Mouse (Mus musculus): ENCODE data around the gene Tat. TPM values are rescaled to one million over a fixed set of nuclear protein-coding genes. Genes with fewer than 3 reads are reported as not detected.

The Tat gene
- polyA plus RNA-seq, 1 experiment from 2014 or later, result not detected

DNA sequence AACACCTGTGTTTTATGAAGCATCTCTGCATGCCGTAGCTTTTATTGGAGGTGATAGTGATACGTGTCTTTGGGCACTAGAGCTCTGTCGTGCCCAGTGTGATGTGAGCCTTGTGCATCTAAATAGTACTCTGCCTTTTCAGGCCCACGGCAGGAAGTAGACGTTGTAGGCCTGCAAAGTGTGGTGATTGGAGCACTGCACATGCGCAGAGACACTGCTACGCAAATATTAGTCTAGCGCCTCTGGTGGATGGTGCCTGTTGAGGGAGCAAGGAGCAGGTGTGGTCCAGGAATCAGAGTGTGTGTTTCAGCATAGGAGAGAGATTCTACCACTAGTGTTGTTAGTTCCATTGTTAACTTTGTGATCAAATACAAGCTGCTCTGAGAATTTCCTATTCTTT, 1.1 kb upstream of the Tat start:
- no peak for DNase-seq (ENCODE audit: low spot score)
- Histone ChIP-seq H3K27me3 (replicated peaks; ENCODE audit: low read depth, poor library complexity, severe bottlenecking) (no peaks in the 10 kb centered on the region), H3K36me3 (replicated peaks) (no peaks in the 10 kb centered on the region), H3K4me3 (no peak overlapping the region), H3K9me3 (no peaks in the 10 kb centered on the region), H3K4me1 (no peaks in the 10 kb centered on the region), H3K27ac (replicated peaks) (no peak overlapping the region)
- 91% methylated on average over 8 of the region's 8 CpGs for WGBS

DNA sequence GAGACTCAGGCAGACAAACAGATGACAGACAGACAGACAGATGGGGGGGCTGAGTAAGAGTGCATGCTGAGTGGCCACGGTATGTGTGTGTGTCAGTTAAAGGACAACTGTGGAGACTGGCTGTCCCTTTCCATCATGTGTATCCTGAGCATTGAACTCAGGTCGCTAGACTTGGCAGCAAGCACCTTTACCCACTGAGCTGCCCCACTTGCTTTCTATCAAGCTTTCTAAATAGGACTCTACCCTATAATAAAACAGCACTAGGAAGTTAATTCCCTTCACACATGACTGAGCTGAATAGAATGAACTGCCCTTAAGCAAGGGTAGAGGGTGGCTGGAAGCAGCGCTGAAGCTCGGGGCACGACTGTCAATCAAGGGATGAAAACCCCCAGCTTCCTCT, 1.9 kb downstream of the Tat start:
- no peaks in the 10 kb centered on the region for H3K9me3 ChIP-seq
- no peaks in the 10 kb centered on the region for H3K4me1 ChIP-seq
- 80% methylated on average over 5 of the region's 5 CpGs for WGBS
- no peaks in the 10 kb centered on the region for H3K27me3 ChIP-seq (replicated peaks; ENCODE audit: low read depth, poor library complexity, severe bottlenecking)
- no peak overlapping the region for H3K4me3 ChIP-seq
- DNase-seq (ENCODE audit: low spot score), result no peak
- no peak overlapping the region for H3K27ac ChIP-seq (replicated peaks)
- no peaks in the 10 kb centered on the region for H3K36me3 ChIP-seq (replicated peaks)

DNA sequence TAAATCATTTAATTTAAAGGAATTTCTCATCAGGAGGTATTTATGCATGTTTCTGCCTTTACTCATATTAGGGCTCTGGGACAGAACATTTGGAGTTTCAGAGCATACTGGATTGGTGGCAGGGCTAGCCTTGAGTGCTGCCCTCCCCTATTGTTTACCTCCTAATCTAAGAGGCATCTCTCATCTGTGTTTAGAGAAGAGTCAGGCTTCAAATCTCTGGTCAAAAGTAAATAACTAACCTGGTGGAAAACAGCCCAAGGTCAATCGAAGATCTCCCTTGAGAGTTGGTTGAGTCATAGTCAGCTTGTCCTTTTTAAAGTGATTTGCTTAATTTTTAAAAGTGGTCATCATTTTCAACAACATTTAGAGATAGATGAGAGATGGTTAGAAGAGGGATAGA, 2.7 kb downstream of the Tat start:
- Histone ChIP-seq H3K27ac (replicated peaks) (no peak overlapping the region), H3K4me1 (no peaks in the 10 kb centered on the region), H3K36me3 (replicated peaks) (no peaks in the 10 kb centered on the region), H3K4me3 (no peak overlapping the region), H3K27me3 (replicated peaks; ENCODE audit: low read depth, poor library complexity, severe bottlenecking) (no peaks in the 10 kb centered on the region), H3K9me3 (no peaks in the 10 kb centered on the region)
- DNase-seq (ENCODE audit: low spot score), result no peak
- WGBS, result 86% methylated on average over 1 of the region's 1 CpGs

DNA sequence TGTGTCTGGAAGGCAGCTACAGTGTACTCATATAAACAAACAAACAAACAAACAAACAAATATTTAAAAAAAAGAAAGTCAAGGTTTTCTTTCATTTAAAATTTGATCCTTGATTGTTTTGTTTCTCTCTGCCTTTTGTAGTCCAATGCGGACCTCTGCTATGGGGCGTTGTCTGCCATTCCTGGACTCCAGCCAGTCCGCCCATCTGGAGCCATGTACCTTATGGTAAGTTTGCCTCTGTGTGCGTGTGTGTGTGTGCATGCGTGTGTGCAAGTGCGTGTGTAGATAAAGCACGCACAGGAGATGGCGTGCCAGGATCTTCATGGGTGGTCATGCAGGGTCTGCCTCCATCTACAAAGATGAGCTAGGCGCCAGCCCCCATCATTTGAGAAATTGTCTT, 7.1 kb downstream of the Tat start:
- whole genome bisulfite sequencing, result 93% methylated on average over 9 of the region's 9 CpGs
- DNase-seq (ENCODE audit: low spot score), result no peak
- Histone ChIP-seq H3K27ac (replicated peaks) (no peak overlapping the region), H3K27me3 (replicated peaks; ENCODE audit: low read depth, poor library complexity, severe bottlenecking) (no peaks in the 10 kb centered on the region), H3K4me1 (no peaks in the 10 kb centered on the region), H3K9me3 (no peaks in the 10 kb centered on the region), H3K4me3 (no peak overlapping the region), H3K36me3 (replicated peaks) (no peaks in the 10 kb centered on the region)

DNA sequence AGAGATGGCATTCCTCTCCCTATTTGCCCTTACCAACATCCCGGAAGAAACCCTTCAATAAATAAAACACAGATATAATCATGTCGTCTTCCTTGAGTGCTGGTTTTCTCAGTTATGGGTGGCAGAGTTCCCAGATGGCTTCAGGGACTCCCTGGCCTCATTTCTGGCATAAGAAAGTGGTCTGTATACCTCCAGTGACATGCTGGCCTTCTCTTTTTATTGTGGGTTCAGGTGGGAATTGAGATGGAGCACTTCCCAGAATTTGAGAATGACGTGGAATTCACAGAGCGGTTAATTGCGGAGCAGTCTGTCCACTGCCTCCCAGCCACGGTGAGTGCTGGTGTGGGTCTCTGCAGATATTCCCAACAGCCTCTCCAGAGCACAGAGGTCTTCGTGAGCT, 7.8 kb downstream of the Tat start:
- Histone ChIP-seq H3K36me3 (replicated peaks) (no peaks in the 10 kb centered on the region), H3K4me1 (no peaks in the 10 kb centered on the region), H3K27me3 (replicated peaks; ENCODE audit: low read depth, poor library complexity, severe bottlenecking) (no peaks in the 10 kb centered on the region), H3K4me3 (no peak overlapping the region), H3K27ac (replicated peaks) (no peak overlapping the region), H3K9me3 (no peaks in the 10 kb centered on the region)
- no peak for DNase-seq (ENCODE audit: low spot score)
- 86% methylated on average over 7 of the region's 7 CpGs for WGBS

DNA sequence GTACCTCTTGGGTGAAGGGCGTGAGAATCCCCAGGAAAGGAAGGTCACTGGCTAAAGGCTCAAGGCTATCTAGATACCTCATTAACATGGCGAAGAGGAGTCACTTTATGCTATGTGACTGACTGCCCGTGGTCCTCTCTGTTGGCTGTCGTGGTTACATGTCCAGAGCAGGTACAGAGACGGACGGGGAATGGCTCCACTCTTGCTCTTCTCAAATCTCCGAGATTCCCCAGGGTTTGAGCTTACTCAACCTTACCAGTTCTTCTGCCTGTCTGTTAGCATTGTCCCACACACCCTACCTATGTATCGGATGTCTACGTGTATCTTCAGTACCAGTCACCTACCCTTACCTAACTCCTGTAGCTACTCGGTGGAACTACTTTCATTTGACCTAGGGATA, 9.7 kb downstream of the Tat start:
- Histone ChIP-seq H3K9me3 (no peaks in the 10 kb centered on the region), H3K27ac (replicated peaks) (no peak overlapping the region), H3K27me3 (replicated peaks; ENCODE audit: low read depth, poor library complexity, severe bottlenecking) (no peaks in the 10 kb centered on the region)

DNA sequence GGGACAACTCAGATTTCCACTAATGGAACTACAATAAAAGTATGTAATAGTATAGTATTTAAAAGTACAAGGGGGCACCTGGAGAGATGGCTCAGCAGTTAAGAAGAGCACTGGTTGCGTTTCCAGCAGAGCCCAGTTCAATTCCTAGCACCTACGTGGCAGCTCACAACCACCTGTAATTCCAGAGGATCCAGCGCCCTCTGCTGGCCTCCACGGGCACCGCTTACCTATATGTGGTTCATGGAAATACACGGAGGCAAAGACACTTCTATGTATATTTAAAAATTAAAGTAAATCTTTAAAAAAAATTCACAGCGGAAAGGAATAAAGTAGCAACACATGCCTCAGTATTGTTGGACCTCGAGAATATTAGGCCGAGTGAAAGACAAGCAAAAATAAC, 12.7 kb downstream of the Tat start:
- H3K4me3 ChIP-seq, result no peak overlapping the region
- WGBS, result 38% methylated on average over 9 of the region's 9 CpGs
- H3K9me3 ChIP-seq, result no peaks in the 10 kb centered on the region
- H3K4me1 ChIP-seq, result peaks cover 7% of the 10 kb centered on the region; the same call in 1 of the 2 replicates
- H3K36me3 ChIP-seq (replicated peaks), result no peaks in the 10 kb centered on the region
- DNase-seq (ENCODE audit: low spot score), result peak; percentile 48
- H3K27me3 ChIP-seq (replicated peaks; ENCODE audit: low read depth, poor library complexity, severe bottlenecking), result no peaks in the 10 kb centered on the region
- no peak overlapping the region for H3K27ac ChIP-seq (replicated peaks)

More for the DNA sequence above, 9.7 kb downstream of the Tat start:
- 87% methylated on average over 10 of the region's 10 CpGs for WGBS
- no peak for DNase-seq (ENCODE audit: low spot score)
- no peak overlapping the region for H3K4me3 ChIP-seq
- no peaks in the 10 kb centered on the region for H3K4me1 ChIP-seq
- no peaks in the 10 kb centered on the region for H3K36me3 ChIP-seq (replicated peaks)

DNA sequence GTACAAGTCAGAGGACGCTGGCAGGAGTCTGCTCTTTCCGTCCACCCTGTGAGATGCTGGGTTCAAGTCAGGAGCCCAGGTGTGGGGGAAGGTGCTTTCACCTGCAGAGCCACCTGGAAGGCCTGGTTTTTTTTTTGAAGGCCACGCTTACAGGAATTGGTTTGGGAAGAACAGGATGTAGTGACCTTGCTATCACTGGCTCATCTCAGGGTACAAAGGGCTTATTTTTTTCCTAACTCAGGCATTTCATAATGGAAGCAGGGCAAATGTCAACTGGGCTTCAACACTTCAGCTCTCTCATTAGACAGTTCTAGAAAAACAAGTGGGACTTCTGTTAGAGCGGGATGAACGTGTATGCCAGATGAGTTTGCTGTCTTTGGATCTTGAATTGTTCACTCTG, 14.1 kb downstream of the Tat start:
- no peak for DNase-seq (ENCODE audit: low spot score)
- Histone ChIP-seq H3K9me3 (no peaks in the 10 kb centered on the region), H3K27me3 (replicated peaks; ENCODE audit: low read depth, poor library complexity, severe bottlenecking) (no peaks in the 10 kb centered on the region), H3K27ac (replicated peaks) (no peak overlapping the region), H3K36me3 (replicated peaks) (no peaks in the 10 kb centered on the region), H3K4me1 (peaks cover 7% of the 10 kb centered on the region; the same call in 1 of the 2 replicates), H3K4me3 (no peak overlapping the region)
- 75% methylated on average over 5 of the region's 5 CpGs for WGBS

DNA sequence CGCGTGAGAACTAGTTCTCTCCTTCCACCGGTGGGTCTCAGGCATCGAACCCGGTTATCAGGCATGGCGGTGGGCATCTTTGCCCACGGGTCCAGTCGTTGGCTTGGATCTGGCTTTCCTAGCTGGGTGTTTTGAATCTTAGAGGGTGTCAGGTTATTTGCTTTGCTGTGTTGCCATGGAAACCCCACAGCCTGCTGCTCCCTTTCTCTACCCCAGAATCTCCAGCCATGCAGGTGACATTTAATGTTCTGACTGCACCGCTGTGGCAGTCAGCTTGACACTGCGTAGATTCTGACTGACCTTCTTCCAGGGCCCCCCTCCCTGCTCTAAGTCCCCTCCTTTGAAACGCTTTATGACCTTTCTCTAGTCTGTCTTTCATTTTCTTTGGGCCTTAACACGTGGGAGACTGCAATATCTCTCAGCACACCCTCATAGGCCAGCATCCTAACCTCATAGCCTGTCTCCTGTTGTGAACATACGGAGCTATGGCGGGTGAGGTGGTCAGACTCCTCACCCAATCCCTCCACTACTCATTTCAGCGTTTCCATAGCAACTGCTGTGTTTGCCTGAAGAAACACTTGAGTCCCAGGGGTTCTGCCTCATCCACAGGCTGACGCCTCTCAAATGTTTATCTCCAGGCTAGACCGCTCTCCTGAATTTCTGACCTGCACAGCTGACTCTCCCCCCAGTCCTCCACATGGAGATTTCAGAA, 16.2 kb downstream of the Tat start:
- H3K9me3 ChIP-seq, result no peaks in the 10 kb centered on the region
- no peaks in the 10 kb centered on the region for H3K27me3 ChIP-seq (replicated peaks; ENCODE audit: low read depth, poor library complexity, severe bottlenecking)
- WGBS, result 68% methylated on average over 17 of the region's 17 CpGs
- H3K27ac ChIP-seq (replicated peaks), result no peak overlapping the region
- H3K36me3 ChIP-seq (replicated peaks), result no peaks in the 10 kb centered on the region
- H3K4me1 ChIP-seq, result peaks cover 7% of the 10 kb centered on the region; the same call in 1 of the 2 replicates
- no peak overlapping the region for H3K4me3 ChIP-seq
- DNase-seq (ENCODE audit: low spot score), result peak; percentile 21

DNA sequence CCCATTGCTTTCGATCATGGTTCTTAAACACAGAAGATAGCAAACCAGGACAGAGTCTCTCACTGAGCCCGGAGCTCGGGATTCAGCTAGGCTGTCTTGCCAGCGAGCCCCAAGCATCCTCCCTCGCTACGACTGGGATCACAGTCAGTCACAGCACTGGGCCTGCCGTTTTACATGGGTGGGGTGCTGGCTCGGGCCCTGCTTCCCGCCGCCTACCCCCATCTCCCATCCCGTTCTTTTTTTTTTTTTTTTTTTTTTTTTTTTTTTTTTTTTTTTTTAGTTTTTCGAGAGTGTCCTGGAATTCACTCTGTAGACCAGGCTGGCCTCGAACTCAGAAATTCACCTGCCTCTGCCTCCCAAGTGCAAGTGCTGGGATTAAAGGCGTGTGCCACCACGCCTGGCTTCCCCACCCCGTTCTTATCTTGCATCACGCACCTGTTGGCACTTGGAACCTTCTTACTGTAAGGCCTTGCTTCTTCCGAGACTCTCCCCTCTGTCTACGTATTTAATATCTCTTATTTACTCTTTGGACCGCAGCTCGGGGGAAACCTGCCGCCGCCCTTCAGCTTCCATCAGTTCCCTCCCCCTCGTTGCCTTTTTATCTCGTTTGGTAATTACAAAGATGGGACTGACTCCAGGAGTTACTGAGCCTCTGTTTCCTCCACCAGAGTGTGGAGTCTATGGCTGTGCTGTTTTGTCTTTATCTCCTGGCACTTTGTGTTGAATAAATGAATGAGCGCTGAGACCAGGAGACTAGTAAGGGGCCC, 18.2 kb downstream of the Tat start:
- no peaks in the 10 kb centered on the region for H3K36me3 ChIP-seq (replicated peaks)
- H3K9me3 ChIP-seq, result no peaks in the 10 kb centered on the region
- H3K27ac ChIP-seq (replicated peaks), result no peak overlapping the region; the same call in 1 of the 2 replicates
- DNase-seq (ENCODE audit: low spot score), result no peak
- H3K27me3 ChIP-seq (replicated peaks; ENCODE audit: low read depth, poor library complexity, severe bottlenecking), result no peaks in the 10 kb centered on the region
- no peak overlapping the region for H3K4me3 ChIP-seq
- WGBS, result 87% methylated on average over 26 of the region's 26 CpGs
- H3K4me1 ChIP-seq, result peaks cover 7% of the 10 kb centered on the region; the same call in 1 of the 2 replicates

DNA sequence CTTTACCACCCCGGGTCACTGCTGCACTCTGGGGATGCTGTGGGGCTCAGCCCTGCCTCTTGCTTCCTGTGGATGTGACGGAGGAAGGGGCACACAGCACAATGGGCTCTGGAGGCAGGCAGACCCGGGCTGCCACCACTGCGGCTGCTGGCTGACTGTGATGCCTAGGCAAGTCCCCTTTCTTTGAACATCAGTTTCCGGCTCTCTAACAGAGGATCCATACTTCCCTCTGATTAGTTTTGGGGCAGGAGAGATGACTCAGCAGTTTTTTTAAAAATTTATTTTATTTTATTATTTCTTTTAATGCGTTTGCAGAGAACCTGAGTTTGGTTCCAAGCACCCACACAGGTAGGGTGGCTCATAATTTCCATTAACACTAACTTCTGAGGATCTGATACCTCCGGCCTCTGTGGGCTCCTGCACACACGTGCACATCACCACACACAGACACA, 18.8 kb downstream of the Tat start:
- peaks cover 7% of the 10 kb centered on the region; the same call in 1 of the 2 replicates for H3K4me1 ChIP-seq
- H3K9me3 ChIP-seq, result no peaks in the 10 kb centered on the region
- H3K27ac ChIP-seq (replicated peaks), result no peak overlapping the region; the same call in 1 of the 2 replicates
- H3K36me3 ChIP-seq (replicated peaks), result no peaks in the 10 kb centered on the region
- DNase-seq (ENCODE audit: low spot score), result no peak
- 72% methylated on average over 8 of the region's 8 CpGs for WGBS
- no peak overlapping the region for H3K4me3 ChIP-seq
- no peaks in the 10 kb centered on the region for H3K27me3 ChIP-seq (replicated peaks; ENCODE audit: low read depth, poor library complexity, severe bottlenecking)

DNA sequence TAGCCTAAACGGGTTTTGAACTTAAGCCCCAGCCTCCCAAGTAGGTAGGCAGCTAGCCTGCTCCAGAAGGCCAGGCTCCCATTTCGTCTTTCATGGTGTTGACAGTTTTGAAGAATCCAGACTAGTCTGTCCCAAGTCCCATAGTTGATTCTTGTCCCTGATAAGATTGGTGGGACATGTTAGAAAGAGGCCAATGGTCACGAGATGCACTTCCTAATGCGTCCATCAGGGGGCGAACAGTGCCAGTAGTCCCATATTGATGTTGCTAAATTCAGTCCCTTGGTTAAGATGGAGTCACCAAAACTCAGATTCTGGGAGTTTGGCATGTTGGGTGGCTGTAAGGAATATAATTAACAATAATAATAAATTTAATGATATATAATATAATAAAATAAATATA, 20.6 kb downstream of the Tat start:
- WGBS, result 37% methylated on average over 5 of the region's 5 CpGs
- peak; percentile 62 for DNase-seq (ENCODE audit: low spot score)
- no peaks in the 10 kb centered on the region for H3K36me3 ChIP-seq (replicated peaks)
- H3K27me3 ChIP-seq (replicated peaks; ENCODE audit: low read depth, poor library complexity, severe bottlenecking), result no peaks in the 10 kb centered on the region
- peaks cover 7% of the 10 kb centered on the region; the same call in 1 of the 2 replicates for H3K4me1 ChIP-seq
- no peaks in the 10 kb centered on the region for H3K9me3 ChIP-seq
- H3K4me3 ChIP-seq, result no peak overlapping the region
- H3K27ac ChIP-seq (replicated peaks), result no peak overlapping the region

DNA sequence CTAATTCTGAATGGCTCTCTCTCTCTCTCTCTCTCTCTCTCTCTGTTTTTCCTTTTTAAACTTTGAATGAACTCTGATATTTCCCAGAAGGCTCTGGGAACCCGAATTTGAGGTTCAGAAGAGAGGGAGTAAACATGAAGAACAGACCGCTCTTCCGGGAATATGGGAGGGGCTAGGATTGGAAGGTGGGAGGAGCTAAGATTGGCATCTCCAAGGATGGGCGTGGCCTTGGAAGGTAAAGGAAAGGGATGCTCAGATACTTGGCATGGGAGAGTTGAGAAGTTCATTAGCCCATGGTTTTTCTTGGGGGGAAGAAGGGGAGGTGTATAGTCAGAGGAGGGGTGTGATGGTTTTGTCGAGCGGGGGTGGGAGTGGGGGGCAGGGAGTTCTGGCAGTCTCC, 31.8 kb downstream of the Tat start:
- WGBS, result 64% methylated on average over 6 of the region's 6 CpGs
- Histone ChIP-seq H3K27ac (replicated peaks) (no peak overlapping the region), H3K27me3 (replicated peaks; ENCODE audit: low read depth, poor library complexity, severe bottlenecking) (no peaks in the 10 kb centered on the region), H3K9me3 (no peaks in the 10 kb centered on the region), H3K4me3 (no peak overlapping the region), H3K4me1 (no peaks in the 10 kb centered on the region), H3K36me3 (replicated peaks) (no peaks in the 10 kb centered on the region)
- DNase-seq (ENCODE audit: low spot score), result no peak

Data from embryonic facial prominence, embryonic 10.5 days (tissue).